Mouse (Mus musculus) lung, postnatal 0 days (tissue): ENCODE data around the gene Rhog. TPM values are rescaled to one million over a fixed set of nuclear protein-coding genes. Genes with fewer than 3 reads are reported as not detected.

Experiments used
- ATAC-seq: fragments of 200-750 bp; cut with Nextera tagmentation; 2 replicates; pipeline ENCODE4 v1.8.0; 2017; ENCODE audit warnings: moderate library complexity
- DNase-seq: peaks from one replicate; pipeline ENCODE4 v3.0.0-alpha.2; 2016; ENCODE audit warnings: low spot score
- H3K27ac ChIP-seq: fragments of 300-500 bp; sonication (generic); 2 replicates; pipeline ENCODE4 v1.5.1; 2014; ENCODE audit warnings: antibody characterized with exemption, mild to moderate bottlenecking, low read length, mixed read lengths
- H3K27me3 ChIP-seq: fragments of 300-500 bp; sonication (generic); replicated peaks from 2 replicates; pipeline ENCODE4 v1.6.1; 2014; ENCODE audit warnings: low read length, mixed read lengths; ENCODE audit not compliant: insufficient read depth
- H3K36me3 ChIP-seq: fragments of 300-500 bp; sonication (generic); 2 replicates; pipeline ENCODE4 v1.6.1; 2014; ENCODE audit warnings: low read length, mixed read lengths; ENCODE audit not compliant: insufficient read depth
- H3K4me1 ChIP-seq: fragments of 300-500 bp; sonication (generic); 2 replicates; pipeline ENCODE4 v1.6.1; 2014; ENCODE audit warnings: antibody characterized with exemption, low read depth, low read length, mixed read lengths; ENCODE audit not compliant: insufficient read depth
- H3K4me2 ChIP-seq: fragments of 300-500 bp; sonication (generic); replicated peaks from 2 replicates; pipeline ENCODE4 v1.6.1; 2014; ENCODE audit warnings: low read depth, mild to moderate bottlenecking, low read length, moderate library complexity, mixed read lengths
- H3K4me3 ChIP-seq: fragments of 300-500 bp; sonication (generic); 2 replicates; pipeline ENCODE4 v1.5.1; 2014; ENCODE audit warnings: low read depth, low read length
- H3K9ac ChIP-seq: fragments of 300-500 bp; sonication (generic); replicated peaks from 2 replicates; pipeline ENCODE4 v1.6.1; 2014; ENCODE audit warnings: low read depth, mild to moderate bottlenecking
- H3K9me3 ChIP-seq: fragments of 300-500 bp; sonication (generic); 2 replicates; pipeline ENCODE4 v1.6.1; 2016; ENCODE audit warnings: low read length, mixed read lengths
- CTCF ChIP-seq: IDR thresholded peaks from 2 replicates; pipeline ENCODE4 v1.5.1; 2016; ENCODE audit warnings: antibody characterized with exemption, mild to moderate bottlenecking
- EP300 ChIP-seq: IDR thresholded peaks from 2 replicates; pipeline ENCODE4 v1.6.1; 2016; ENCODE audit warnings: antibody characterized with exemption, mild to moderate bottlenecking, control low read depth
- WGBS: fragments of 180-500 bp; shearing (Covaris S2); extraction: QIAGEN DNeasy Blood & Tissue Kit; methylation state at CpG from one replicate; pipeline ENCODE4 v1.1.7; 2014; 5-methylcytosine and 5-hydroxymethylcytosine counted together
- polyA plus RNA-seq: library from polyadenylated mRNA; unstranded; fragments of >200 nt; fragmentation: Nextera tagmentation; extraction: Ambion mirVana; gene quantifications from 2 replicates; pipeline ENCODE4 v1.2.1, GENCODE M21; 2015

Rhog gene
- polyA plus RNA-seq, 1 experiment from 2014 or later = 141 TPM

GRCm38 (mm10) chr7:102282261-102282660 is 26.4 kb upstream of the Rhog start:
- ATAC-seq (peak; percentile 81), DNase-seq (peak; percentile 69)
- no peak overlapping the region for H3K4me3 ChIP-seq
- no peaks in the 10 kb centered on the region for H3K36me3 ChIP-seq
- H3K9me3 ChIP-seq = no peaks in the 10 kb centered on the region
- TF ChIP-seq EP300 (peak; percentile 55), CTCF (no peak)
- H3K4me1 ChIP-seq = no peaks in the 10 kb centered on the region
- WGBS = 45% methylated on average over 5 of the region's 5 CpGs
- H3K4me2 ChIP-seq = no peak overlapping the region
- no peak overlapping the region for H3K9ac ChIP-seq
- H3K27me3 ChIP-seq = no peaks in the 10 kb centered on the region
- no peak overlapping the region for H3K27ac ChIP-seq

DNA sequence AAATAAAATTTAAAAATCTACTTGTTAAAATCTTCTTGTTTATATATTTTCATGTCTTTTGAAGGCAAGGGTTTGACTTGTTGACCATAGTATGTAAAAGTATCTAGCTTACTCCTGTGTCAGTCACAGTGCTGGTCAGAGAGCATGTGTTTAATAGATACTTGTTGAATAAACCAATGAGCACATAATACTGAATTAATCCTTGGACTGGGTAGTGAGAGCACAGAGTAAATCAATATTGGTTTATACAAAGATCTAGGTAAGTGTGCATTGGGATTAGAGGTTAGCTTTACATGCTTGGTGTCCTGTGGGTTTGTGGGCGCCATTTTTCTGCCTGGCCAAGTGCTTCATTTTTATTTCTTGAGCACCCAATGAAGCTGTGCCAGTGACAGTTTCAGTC is 25.5 kb upstream of the Rhog start:
- H3K4me1 ChIP-seq = no peaks in the 10 kb centered on the region
- no peak overlapping the region for H3K4me3 ChIP-seq
- ATAC-seq = no peak
- H3K4me2 ChIP-seq = no peak overlapping the region
- no peak for DNase-seq
- H3K9me3 ChIP-seq = no peaks in the 10 kb centered on the region
- no peaks in the 10 kb centered on the region for H3K36me3 ChIP-seq
- no peak overlapping the region for H3K9ac ChIP-seq
- WGBS = 93% methylated on average over 1 of the region's 1 CpGs
- TF ChIP-seq CTCF (no peak), EP300 (no peak)
- no peaks in the 10 kb centered on the region for H3K27me3 ChIP-seq
- no peak overlapping the region for H3K27ac ChIP-seq

GRCm38 (mm10) chr7:102272422-102272948 is 16.6 kb upstream of the Rhog start:
- no peak overlapping the region for H3K4me3 ChIP-seq
- TF ChIP-seq CTCF = no peak
- no peak for TF ChIP-seq EP300
- H3K27me3 ChIP-seq = no peaks in the 10 kb centered on the region
- peaks cover 7% of the 10 kb centered on the region; the same call in 1 of the 2 replicates for H3K4me1 ChIP-seq
- ATAC-seq = no peak
- no peaks in the 10 kb centered on the region for H3K9me3 ChIP-seq
- H3K36me3 ChIP-seq = no peaks in the 10 kb centered on the region
- no peak overlapping the region for H3K27ac ChIP-seq
- 55% methylated on average over 3 of the region's 3 CpGs for WGBS
- no peak overlapping the region for H3K4me2 ChIP-seq
- H3K9ac ChIP-seq = no peak overlapping the region
- DNase-seq = no peak

- H3K9me3 ChIP-seq = no peaks in the 10 kb centered on the region
- WGBS = 10% methylated on average over 12 of the region's 12 CpGs
- H3K9ac ChIP-seq = peak overlapping the region; percentile 56
- H3K4me1 ChIP-seq = peaks cover 7% of the 10 kb centered on the region; the same call in 1 of the 2 replicates
- peak overlapping the region; percentile 82 for H3K4me3 ChIP-seq
- DNase-seq (no peak), ATAC-seq (no peak)
- no peaks in the 10 kb centered on the region for H3K36me3 ChIP-seq
- H3K27me3 ChIP-seq = no peaks in the 10 kb centered on the region
- TF ChIP-seq CTCF = no peak
- no peak for TF ChIP-seq EP300
- no peak overlapping the region for H3K27ac ChIP-seq
- peak overlapping the region; percentile 92 for H3K4me2 ChIP-seq
Measured at GRCm38 (mm10) chr7:102268395-102268748, 12.5 kb upstream of the Rhog start.

GRCm38 (mm10) chr7:102267601-102268394 is 11.9 kb upstream of the Rhog start, which contains the start of gene Stim1:
Stim1 (plus strand) TSS chr7:102267806.
- ATAC-seq = peak; percentile 97
- peak; percentile 82 for DNase-seq

GRCm38 (mm10) chr7:102267113-102267579 is 11.3 kb upstream of the Rhog start:
- H3K27me3 ChIP-seq = no peaks in the 10 kb centered on the region
- peak; percentile 96 for DNase-seq

More at GRCm38 (mm10) chr7:102267601-102268394, 11.9 kb upstream of the Rhog start, which contains the start of gene Stim1:
- TF ChIP-seq EP300 (no peak), CTCF (no peak)
- H3K9me3 ChIP-seq = no peaks in the 10 kb centered on the region
- H3K27ac ChIP-seq = peak within 1 kb of the TSS; percentile 64
- H3K4me1 ChIP-seq = peaks cover 7% of the 10 kb centered on the region; the same call in 1 of the 2 replicates
- H3K4me3 ChIP-seq = peak within 1 kb of the TSS; percentile 82
- under 1% methylated on average over 57 of the region's 73 CpGs for WGBS
- H3K9ac ChIP-seq = peak within 1 kb of the TSS; percentile 56
- no peaks in the 10 kb centered on the region for H3K27me3 ChIP-seq
- H3K36me3 ChIP-seq = no peaks in the 10 kb centered on the region
- H3K4me2 ChIP-seq = peak within 1 kb of the TSS; percentile 92

More at GRCm38 (mm10) chr7:102267113-102267579, 11.3 kb upstream of the Rhog start:
- Histone ChIP-seq H3K9ac (peak overlapping the region; percentile 56), H3K36me3 (no peaks in the 10 kb centered on the region), H3K27ac (peak overlapping the region; percentile 64), H3K4me2 (peak overlapping the region; percentile 92), H3K4me1 (peaks cover 7% of the 10 kb centered on the region; the same call in 1 of the 2 replicates), H3K9me3 (no peaks in the 10 kb centered on the region), H3K4me3 (peak overlapping the region; percentile 82)
- TF ChIP-seq CTCF (peak; percentile 95), EP300 (no peak)
- peak; percentile 88 for ATAC-seq
- under 1% methylated on average over 34 of the region's 34 CpGs for WGBS
